Mouse (Mus musculus) forebrain, embryonic 16.5 days (tissue): ENCODE results near the gene Capn10. TPM values are rescaled to one million over a fixed set of nuclear protein-coding genes. Genes with fewer than 3 reads are reported as not detected.
A peak's percentile ranks its signal among the peaks of the same experiment; 100 is the strongest.

Experiments
- ATAC-seq: fragments of 200-750 bp; cut with Nextera tagmentation; 2 replicates; pipeline ENCODE4 v1.8.0; 2017; ENCODE audit warnings: mild to moderate bottlenecking, moderate library complexity
- H3K27ac ChIP-seq: fragments of 300-500 bp; sonication (generic); 2 replicates; pipeline ENCODE4 v1.5.1; 2014; ENCODE audit warnings: low read length, control low read depth
- H3K27me3 ChIP-seq: fragments of 300-500 bp; sonication (generic); replicated peaks from 2 replicates; pipeline ENCODE4 v1.6.1; 2014; ENCODE audit warnings: low read length; ENCODE audit not compliant: control insufficient read depth, insufficient read depth
- H3K36me3 ChIP-seq: fragments of 300-500 bp; sonication (generic); 2 replicates; pipeline ENCODE4 v1.6.1; 2014; ENCODE audit not compliant: control insufficient read depth, insufficient read depth
- H3K4me1 ChIP-seq: fragments of 300-500 bp; sonication (generic); replicated peaks from 2 replicates; pipeline ENCODE4 v1.6.1; 2014; ENCODE audit warnings: low read length; ENCODE audit not compliant: control insufficient read depth, insufficient read depth
- H3K4me2 ChIP-seq: fragments of 300-500 bp; sonication (generic); 2 replicates; pipeline ENCODE4 v1.6.1; 2014; ENCODE audit warnings: mild to moderate bottlenecking, low read length, control low read depth
- H3K4me3 ChIP-seq: fragments of 300-500 bp; sonication (generic); replicated peaks from 2 replicates; pipeline ENCODE4 v1.5.1; 2014; ENCODE audit warnings: mild to moderate bottlenecking, low read length, control low read depth
- H3K9ac ChIP-seq: fragments of 300-500 bp; sonication (generic); replicated peaks from 2 replicates; pipeline ENCODE4 v1.6.1; 2014; ENCODE audit warnings: low read depth, low read length, control low read depth
- H3K9me3 ChIP-seq: fragments of 300-500 bp; sonication (generic); 2 replicates; pipeline ENCODE4 v1.6.1; 2016; ENCODE audit warnings: low read length; ENCODE audit not compliant: control insufficient read depth
- WGBS: fragments of 180-500 bp; shearing (Covaris S2); extraction: QIAGEN DNeasy Blood & Tissue Kit; methylation state at CpG from one replicate; pipeline ENCODE4 v1.1.7; 2014; 5-methylcytosine and 5-hydroxymethylcytosine counted together
- polyA plus RNA-seq: library from polyadenylated mRNA; unstranded; fragments of >200 nt; fragmentation: Nextera tagmentation; extraction: Ambion mirVana; gene quantifications from 2 replicates; pipeline ENCODE4 v1.2.1, GENCODE M21; 2015

The Capn10 gene
- polyA plus RNA-seq, result 64.4 and 65.5 TPM in 2 replicates

DNA sequence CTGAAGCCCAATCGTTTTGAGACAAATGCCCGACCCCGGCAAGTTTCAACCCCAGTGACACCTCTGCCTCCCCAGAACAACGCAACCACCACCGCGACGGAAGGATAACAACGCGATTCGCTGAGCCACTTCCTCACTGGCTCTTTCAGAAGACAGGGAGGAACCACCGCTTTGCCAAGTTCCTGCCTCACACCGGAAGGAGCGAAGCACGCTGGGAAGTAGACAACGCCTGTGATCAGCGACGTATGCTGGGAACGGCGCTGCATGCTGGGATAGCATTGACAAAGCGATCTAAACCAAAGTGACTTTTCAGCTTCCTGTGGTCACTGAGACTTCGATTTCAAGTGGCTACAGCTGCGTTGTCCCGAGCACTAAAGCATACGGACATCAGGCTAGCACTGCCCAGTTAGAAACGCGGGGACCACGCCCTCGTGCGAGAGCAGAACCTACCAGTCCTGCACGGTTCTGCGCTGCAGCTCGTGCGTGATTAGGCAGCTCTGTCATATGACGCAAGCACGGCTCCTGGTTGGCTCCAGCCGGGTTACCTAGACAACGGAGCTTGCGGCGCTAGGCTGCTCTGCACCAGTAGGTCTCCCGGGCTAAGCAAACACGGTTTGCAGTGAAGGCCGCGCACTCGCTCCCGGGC lies at the start of gene Capn10:
Capn10 (plus strand) TSS at position 195 of the 646 bp plus-strand sequence.
- Histone ChIP-seq H3K27me3 (no peaks in the 10 kb centered on the region), H3K27ac (peak within 1 kb of the TSS; percentile 98), H3K4me2 (peak within 1 kb of the TSS; percentile 78), H3K4me3 (peak within 1 kb of the TSS; percentile 69), H3K9me3 (no peaks in the 10 kb centered on the region), H3K4me1 (peaks cover 29% of the 10 kb centered on the region), H3K9ac (peak within 1 kb of the TSS; percentile 77), H3K36me3 (peaks cover 4% of the 10 kb centered on the region)
- peak; percentile 100 for ATAC-seq
- under 1% methylated on average over 45 of the region's 45 CpGs for WGBS

DNA sequence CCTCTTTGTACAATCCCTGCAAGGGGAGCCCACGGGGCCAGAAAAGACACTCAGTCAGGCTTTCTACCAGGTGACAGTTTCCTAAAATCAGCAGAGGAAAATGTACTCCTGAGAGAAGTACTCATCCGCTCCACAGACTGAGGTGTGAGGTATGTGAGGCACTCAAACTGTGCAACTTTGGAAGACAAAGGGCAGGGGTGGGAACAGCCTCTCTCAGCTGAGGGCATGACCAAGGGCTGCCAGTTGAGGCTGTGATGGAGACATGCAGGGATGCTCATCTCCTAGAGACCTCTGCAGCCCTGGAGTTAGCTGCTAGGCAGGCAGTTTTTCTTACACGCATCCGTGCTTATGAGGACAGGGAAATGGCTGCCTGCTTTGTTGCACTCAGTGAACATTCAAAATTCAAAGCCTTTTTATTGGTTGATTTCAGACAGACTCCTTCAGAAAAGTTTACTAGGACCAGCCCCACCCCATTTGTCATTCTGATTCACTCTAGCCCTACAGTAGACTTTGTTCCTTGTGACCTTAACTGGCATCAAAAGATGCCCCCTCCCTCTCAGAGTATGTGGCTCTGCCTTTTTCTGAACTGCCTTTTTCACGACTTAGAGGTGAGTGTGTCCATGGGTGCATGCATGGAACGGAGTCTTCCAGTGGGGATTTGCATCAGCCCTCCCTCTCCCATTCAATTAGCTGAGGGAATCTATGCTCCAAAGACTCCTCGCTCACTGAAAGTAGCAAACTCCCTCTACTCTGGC lies 45.1 kb upstream of the Capn10 start:
- Histone ChIP-seq H3K4me1 (no peaks in the 10 kb centered on the region), H3K27me3 (no peaks in the 10 kb centered on the region), H3K36me3 (no peaks in the 10 kb centered on the region), H3K27ac (no peak overlapping the region), H3K9me3 (no peaks in the 10 kb centered on the region), H3K4me3 (no peak overlapping the region), H3K4me2 (no peak overlapping the region), H3K9ac (no peak overlapping the region)
- ATAC-seq, result no peak
- 72% methylated on average over 7 of the region's 7 CpGs for WGBS

DNA sequence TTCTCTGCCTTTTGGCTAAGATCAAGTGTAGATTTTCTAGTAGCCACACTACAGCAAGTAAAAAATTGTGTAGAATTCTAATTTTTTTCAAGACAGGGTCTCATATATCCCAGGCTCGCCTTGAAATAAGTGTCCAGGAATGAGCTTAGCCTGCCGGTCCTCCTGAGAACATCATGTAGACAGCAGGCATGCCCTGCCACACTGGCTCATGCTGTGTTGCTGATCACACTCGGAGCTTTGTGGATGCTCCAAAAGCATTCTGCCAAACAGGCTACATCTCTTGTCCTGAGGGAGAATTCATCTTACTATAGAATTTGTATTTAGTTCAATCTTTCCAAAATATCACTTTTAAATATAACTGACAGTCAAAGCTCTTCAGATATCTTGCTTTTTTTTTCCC lies 41.4 kb upstream of the Capn10 start:
- no peak for ATAC-seq

DNA sequence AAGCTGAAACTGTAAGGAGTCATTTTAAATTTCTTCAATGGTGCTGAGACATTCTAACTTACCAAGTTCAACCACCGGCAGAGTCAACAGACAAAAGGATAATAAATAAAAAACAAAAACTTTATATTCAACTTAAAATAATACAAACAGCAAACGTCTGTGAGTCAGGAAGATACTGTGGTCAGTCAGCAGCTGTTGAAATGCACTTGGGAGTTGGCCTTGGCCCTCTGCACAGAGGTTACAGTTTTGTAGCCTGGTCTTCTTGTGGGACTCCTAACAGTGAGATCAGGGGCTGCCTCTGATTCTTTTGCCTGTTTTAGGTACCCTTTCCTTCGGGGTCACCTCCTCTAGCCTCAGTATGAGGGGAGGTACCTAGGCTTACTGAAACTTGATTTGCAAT lies 40.3 kb upstream of the Capn10 start:
- H3K4me2 ChIP-seq, result no peak overlapping the region
- 70% methylated on average over 3 of the region's 3 CpGs for WGBS
- H3K9me3 ChIP-seq, result no peaks in the 10 kb centered on the region
- no peaks in the 10 kb centered on the region for H3K4me1 ChIP-seq
- H3K9ac ChIP-seq, result no peak overlapping the region
- no peak overlapping the region for H3K4me3 ChIP-seq
- ATAC-seq, result no peak
- H3K36me3 ChIP-seq, result no peaks in the 10 kb centered on the region
- no peak overlapping the region for H3K27ac ChIP-seq
- H3K27me3 ChIP-seq, result no peaks in the 10 kb centered on the region

More for the DNA sequence above, 41.4 kb upstream of the Capn10 start:
- no peak overlapping the region for H3K9ac ChIP-seq
- H3K9me3 ChIP-seq, result no peaks in the 10 kb centered on the region
- no peak overlapping the region for H3K4me3 ChIP-seq
- no peaks in the 10 kb centered on the region for H3K4me1 ChIP-seq
- H3K36me3 ChIP-seq, result no peaks in the 10 kb centered on the region
- no peak overlapping the region for H3K4me2 ChIP-seq
- no peak overlapping the region for H3K27ac ChIP-seq
- no peaks in the 10 kb centered on the region for H3K27me3 ChIP-seq
- WGBS, result 59% methylated on average over 3 of the region's 3 CpGs

DNA sequence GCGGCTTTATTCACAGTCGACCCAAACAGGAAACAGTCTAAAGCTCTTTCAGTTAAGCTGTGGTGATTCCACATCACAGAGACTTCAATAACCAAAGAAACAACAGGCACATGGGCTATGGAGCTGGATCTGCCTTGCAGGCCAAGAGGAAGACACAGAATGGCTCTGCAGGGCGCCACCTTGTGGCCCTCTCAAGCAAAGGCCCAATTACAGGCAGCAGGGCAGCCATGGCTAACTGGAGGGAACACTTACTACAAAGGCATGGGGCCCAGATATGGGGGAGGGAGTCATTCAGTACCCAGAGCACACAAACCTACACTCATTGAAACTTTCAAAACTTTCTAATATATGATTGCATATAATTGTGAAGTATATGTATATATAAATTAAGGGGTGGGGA lies 39.1 kb upstream of the Capn10 start:
- H3K9ac ChIP-seq, result no peak overlapping the region
- H3K9me3 ChIP-seq, result no peaks in the 10 kb centered on the region
- no peaks in the 10 kb centered on the region for H3K36me3 ChIP-seq
- WGBS, result 13% methylated on average over 3 of the region's 3 CpGs
- H3K4me1 ChIP-seq, result no peaks in the 10 kb centered on the region
- H3K4me2 ChIP-seq, result no peak overlapping the region
- H3K27ac ChIP-seq, result no peak overlapping the region
- H3K27me3 ChIP-seq, result no peaks in the 10 kb centered on the region
- peak; percentile 88 for ATAC-seq
- no peak overlapping the region for H3K4me3 ChIP-seq

DNA sequence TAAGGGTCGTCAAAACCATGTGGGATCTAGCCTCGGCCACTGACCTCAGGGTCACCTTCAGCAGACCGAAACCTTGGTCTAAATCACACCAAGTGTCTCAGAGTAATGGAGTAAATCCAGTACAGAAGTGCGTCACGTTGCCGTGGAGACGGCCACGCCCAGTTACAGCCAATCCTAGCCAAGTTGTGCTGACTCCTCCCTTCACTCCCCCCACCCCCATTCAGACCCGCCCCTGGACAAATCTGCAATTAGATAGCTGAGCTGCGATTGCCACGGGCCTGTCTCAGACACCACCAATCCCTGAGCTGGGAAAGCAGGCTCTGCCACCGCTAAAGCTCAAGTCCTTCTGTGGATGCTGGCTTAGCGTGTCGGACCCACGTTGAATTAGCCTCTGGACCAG lies 31.4 kb upstream of the Capn10 start, which contains the start of gene Ankmy1:
Ankmy1 (minus strand) TSS at position 121 of the 400 bp plus-strand sequence.
- H3K9ac ChIP-seq, result 0 out of 2 replicates have a peak within 1 kb of the TSS, but pooled peaks have one; percentile 12
- 1% methylated on average over 15 of the region's 15 CpGs for WGBS
- ATAC-seq, result 0 out of 2 replicates have a peak, but pooled peaks have one; percentile 14
- H3K36me3 ChIP-seq, result no peaks in the 10 kb centered on the region
- no peaks in the 10 kb centered on the region for H3K9me3 ChIP-seq
- no peaks in the 10 kb centered on the region for H3K27me3 ChIP-seq
- H3K4me1 ChIP-seq, result peaks cover 16% of the 10 kb centered on the region
- H3K4me2 ChIP-seq, result peak within 1 kb of the TSS; percentile 37
- peak within 1 kb of the TSS; percentile 29 for H3K27ac ChIP-seq
- H3K4me3 ChIP-seq, result peak within 1 kb of the TSS; percentile 14

DNA sequence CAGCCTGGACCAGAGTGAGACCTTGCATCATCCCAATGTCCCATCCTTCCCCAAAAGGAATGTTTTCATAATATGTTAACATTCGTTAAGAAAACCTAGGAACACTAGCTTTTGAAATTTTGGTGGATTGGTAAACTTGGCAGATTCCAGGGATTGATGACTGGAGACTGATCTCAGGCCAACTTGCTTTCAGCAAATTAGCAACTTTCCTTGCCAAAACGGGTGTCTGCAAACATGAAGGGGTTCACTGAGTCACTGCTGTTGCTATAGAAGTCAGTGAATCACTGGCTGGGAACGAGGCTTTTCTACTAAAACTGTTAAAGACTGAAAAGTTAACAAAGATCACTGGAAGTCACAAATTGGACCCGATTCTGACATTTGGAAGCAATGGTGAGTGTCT lies 30.5 kb upstream of the Capn10 start:
- no peak for ATAC-seq
- no peaks in the 10 kb centered on the region for H3K27me3 ChIP-seq
- no peak overlapping the region for H3K4me2 ChIP-seq
- peak overlapping the region; percentile 29; the same call in 1 of the 2 replicates for H3K27ac ChIP-seq
- peaks cover 20% of the 10 kb centered on the region for H3K4me1 ChIP-seq
- H3K9me3 ChIP-seq, result no peaks in the 10 kb centered on the region
- no peaks in the 10 kb centered on the region for H3K36me3 ChIP-seq
- H3K4me3 ChIP-seq, result no peak overlapping the region
- H3K9ac ChIP-seq, result no peak overlapping the region
- WGBS, result 59% methylated on average over 4 of the region's 4 CpGs

DNA sequence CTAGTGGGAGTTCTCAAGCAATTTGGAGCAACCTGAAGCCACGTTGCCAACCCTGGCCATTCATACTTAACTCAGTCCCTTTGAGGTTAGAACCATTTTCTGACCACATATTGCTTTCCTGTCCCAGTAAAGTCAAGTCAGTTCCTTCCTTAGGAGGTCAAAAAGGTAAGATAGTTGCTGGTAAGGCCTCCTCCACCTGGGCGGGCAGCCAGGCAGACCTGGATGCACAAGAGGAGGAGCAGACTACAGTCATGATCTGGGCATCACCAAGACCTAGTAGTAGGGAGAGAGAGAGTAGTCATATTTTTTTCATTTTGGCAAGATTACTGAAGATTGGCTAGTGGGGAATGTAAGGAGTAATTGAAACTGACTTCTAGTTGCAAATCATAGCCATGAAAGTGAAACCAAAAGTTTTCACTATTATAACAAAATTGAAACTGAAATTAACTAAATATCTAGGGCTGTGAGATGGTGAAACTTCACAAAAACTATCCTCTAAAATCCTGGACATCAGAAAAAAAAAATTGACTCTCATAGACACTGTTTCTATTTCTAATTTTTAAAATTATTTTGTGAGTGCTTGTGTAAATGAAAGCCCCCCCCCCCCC lies 28.4 kb upstream of the Capn10 start:
- H3K9ac ChIP-seq, result no peak overlapping the region
- no peak overlapping the region for H3K4me2 ChIP-seq
- no peaks in the 10 kb centered on the region for H3K27me3 ChIP-seq
- no peaks in the 10 kb centered on the region for H3K36me3 ChIP-seq
- no peak for ATAC-seq
- no peaks in the 10 kb centered on the region for H3K9me3 ChIP-seq
- 92% methylated on average over 2 of the region's 2 CpGs for WGBS
- peaks cover 27% of the 10 kb centered on the region for H3K4me1 ChIP-seq
- no peak overlapping the region for H3K27ac ChIP-seq
- H3K4me3 ChIP-seq, result no peak overlapping the region
